Mouse (Mus musculus): Measurements from ENCODE around the gene Gm20379. TPM values are rescaled to one million over a fixed set of nuclear protein-coding genes. Genes with fewer than 3 reads are reported as not detected.
A peak's percentile ranks its signal among the peaks of the same experiment; 100 is the strongest.

Gm20379 gene
- polyA plus RNA-seq, 1 experiment from 2014 or later, result 0.47 TPM

- WGBS, result 88% methylated on average over 1 of the region's 1 CpGs
- Histone ChIP-seq H3K27ac (no peak overlapping the region), H3K9ac (no peak overlapping the region), H3K27me3 (no peaks in the 10 kb centered on the region), H3K36me3 (peaks cover 3% of the 10 kb centered on the region; the same call in 1 of the 2 replicates), H3K4me3 (no peak overlapping the region), H3K9me3 (replicated peaks) (no peaks in the 10 kb centered on the region), H3K4me1 (replicated peaks) (no peaks in the 10 kb centered on the region), H3K4me2 (no peak overlapping the region)
- no peak for ATAC-seq (replicated peaks; ENCODE audit: insufficient number of reproducible peaks, insufficient read depth, low FRiP score, low read depth)
These were observed 31.1 kb downstream of the Gm20379 start for GRCm38 (mm10) chr13:92336857-92337256.

GRCm38 (mm10) chr13:92337773-92338462, 32.1 kb downstream of the Gm20379 start:
- Histone ChIP-seq H3K4me1 (replicated peaks) (no peaks in the 10 kb centered on the region), H3K36me3 (peaks cover 5% of the 10 kb centered on the region; the same call in 1 of the 2 replicates), H3K4me2 (no peak overlapping the region), H3K9ac (no peak overlapping the region), H3K4me3 (no peak overlapping the region), H3K9me3 (replicated peaks) (no peaks in the 10 kb centered on the region), H3K27me3 (no peaks in the 10 kb centered on the region), H3K27ac (no peak overlapping the region)
- no peak for ATAC-seq (replicated peaks; ENCODE audit: insufficient number of reproducible peaks, insufficient read depth, low FRiP score, low read depth)
- 57% methylated on average over 6 of the region's 6 CpGs for WGBS

- Histone ChIP-seq H3K4me3 (no peak overlapping the region), H3K27ac (no peak overlapping the region), H3K9me3 (replicated peaks) (no peaks in the 10 kb centered on the region), H3K36me3 (peaks cover 15% of the 10 kb centered on the region; the same call in 1 of the 2 replicates), H3K4me1 (replicated peaks) (no peaks in the 10 kb centered on the region), H3K4me2 (no peak overlapping the region), H3K27me3 (no peaks in the 10 kb centered on the region), H3K9ac (no peak overlapping the region)
- 86% methylated on average over 3 of the region's 3 CpGs for WGBS
- ATAC-seq (replicated peaks; ENCODE audit: insufficient number of reproducible peaks, insufficient read depth, low FRiP score, low read depth), result no peak
These were observed 34.0 kb downstream of the Gm20379 start for GRCm38 (mm10) chr13:92339787-92340186.

- no peaks in the 10 kb centered on the region for H3K9me3 ChIP-seq (replicated peaks)
- ATAC-seq (replicated peaks; ENCODE audit: insufficient number of reproducible peaks, insufficient read depth, low FRiP score, low read depth), result no peak
- no peak overlapping the region for H3K27ac ChIP-seq
- H3K4me2 ChIP-seq, result no peak overlapping the region
- H3K36me3 ChIP-seq, result peaks cover 34% of the 10 kb centered on the region; the same call in 1 of the 2 replicates
- no peak overlapping the region for H3K4me3 ChIP-seq
- no peaks in the 10 kb centered on the region for H3K27me3 ChIP-seq
- no peaks in the 10 kb centered on the region for H3K4me1 ChIP-seq (replicated peaks)
- no peak overlapping the region for H3K9ac ChIP-seq
- WGBS, result 93% methylated on average over 8 of the region's 8 CpGs
These were observed 38.3 kb downstream of the Gm20379 start for GRCm38 (mm10) chr13:92344033-92344432.

- Histone ChIP-seq H3K9ac (no peak overlapping the region), H3K4me3 (no peak overlapping the region), H3K27me3 (no peaks in the 10 kb centered on the region), H3K27ac (no peak overlapping the region), H3K9me3 (replicated peaks) (no peaks in the 10 kb centered on the region), H3K4me2 (no peak overlapping the region), H3K4me1 (replicated peaks) (no peaks in the 10 kb centered on the region), H3K36me3 (peaks cover 36% of the 10 kb centered on the region)
- no peak for ATAC-seq (replicated peaks; ENCODE audit: insufficient number of reproducible peaks, insufficient read depth, low FRiP score, low read depth)
- WGBS, result 82% methylated on average over 5 of the region's 5 CpGs
These were observed 40.6 kb downstream of the Gm20379 start for GRCm38 (mm10) chr13:92346338-92346737.

GRCm38 (mm10) chr13:92351100-92351499, 45.3 kb downstream of the Gm20379 start:
- peaks cover 14% of the 10 kb centered on the region for H3K36me3 ChIP-seq
- WGBS, result 81% methylated on average over 6 of the region's 6 CpGs
- no peak overlapping the region for H3K4me3 ChIP-seq
- ATAC-seq (replicated peaks; ENCODE audit: insufficient number of reproducible peaks, insufficient read depth, low FRiP score, low read depth), result no peak
- H3K9ac ChIP-seq, result no peak overlapping the region
- H3K27ac ChIP-seq, result no peak overlapping the region
- no peaks in the 10 kb centered on the region for H3K9me3 ChIP-seq (replicated peaks)
- peaks cover 15% of the 10 kb centered on the region for H3K4me1 ChIP-seq (replicated peaks)
- H3K27me3 ChIP-seq, result no peaks in the 10 kb centered on the region
- H3K4me2 ChIP-seq, result no peak overlapping the region

- H3K27me3 ChIP-seq, result no peaks in the 10 kb centered on the region
- H3K36me3 ChIP-seq, result peaks cover 9% of the 10 kb centered on the region
- WGBS, result 4% methylated on average over 4 of the region's 4 CpGs
- ATAC-seq (replicated peaks; ENCODE audit: insufficient number of reproducible peaks, insufficient read depth, low FRiP score, low read depth), result no peak
- no peaks in the 10 kb centered on the region for H3K9me3 ChIP-seq (replicated peaks)
- H3K4me3 ChIP-seq, result peak overlapping the region; percentile 93
- peak overlapping the region; percentile 98 for H3K27ac ChIP-seq
- peak overlapping the region; percentile 100 for H3K4me2 ChIP-seq
- H3K9ac ChIP-seq, result peak overlapping the region; percentile 57
- H3K4me1 ChIP-seq (replicated peaks), result peaks cover 19% of the 10 kb centered on the region
These were observed 48.2 kb downstream of the Gm20379 start for GRCm38 (mm10) chr13:92353956-92354355.

DNA sequence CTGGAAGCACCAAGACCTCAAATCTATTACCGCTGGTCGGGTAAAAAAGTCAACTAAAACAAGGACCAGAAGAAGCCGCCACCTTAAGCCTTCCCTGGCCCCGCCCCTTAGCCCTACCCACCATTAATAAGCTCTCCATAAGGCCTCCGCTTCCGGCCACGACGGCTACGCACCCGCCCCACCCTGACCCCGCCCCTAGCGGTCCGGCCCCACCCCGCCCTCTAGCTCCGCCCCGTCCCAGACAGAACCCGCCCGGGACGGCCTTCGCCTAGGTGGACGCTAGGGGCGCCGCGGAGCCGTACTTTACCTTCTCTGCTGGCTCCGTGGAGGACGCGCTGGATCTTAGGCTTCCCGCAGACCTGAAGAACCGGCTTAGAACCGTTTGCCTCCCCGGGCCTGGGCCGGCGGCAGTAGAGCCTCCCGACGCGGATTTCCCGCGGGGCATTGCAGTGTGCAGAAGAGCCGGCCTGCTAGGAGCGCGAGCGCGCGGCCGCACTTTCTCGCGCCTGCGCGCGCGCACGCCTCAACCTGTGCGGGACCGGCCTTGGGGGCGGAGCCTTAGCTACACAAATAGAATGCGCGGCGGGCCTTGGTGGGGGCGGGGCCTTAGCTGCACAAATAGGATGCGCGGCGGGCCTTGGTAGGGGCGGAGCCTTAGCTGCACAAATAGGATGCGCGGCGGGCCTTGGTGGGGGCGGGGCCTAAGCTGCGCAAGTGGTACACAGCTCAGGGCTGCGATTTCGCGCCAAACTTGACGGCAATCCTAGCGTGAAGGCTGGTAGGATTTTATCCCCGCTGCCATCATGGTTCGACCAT, 48.9 kb downstream of the Gm20379 start, which contains the start of the genes Dhfr and Msh3:
Gene Dhfr, plus strand, starts transcription at position 271 of the 816 bp plus-strand sequence.
Gene Msh3, minus strand, starts transcription at position 548 of the 816 bp plus-strand sequence.
- H3K9ac ChIP-seq, result peak within 1 kb of the TSS; percentile 86
- no peaks in the 10 kb centered on the region for H3K27me3 ChIP-seq
- ATAC-seq (replicated peaks; ENCODE audit: insufficient number of reproducible peaks, insufficient read depth, low FRiP score, low read depth), result peak; percentile 98
- H3K36me3 ChIP-seq, result peaks cover 9% of the 10 kb centered on the region
- WGBS, result under 1% methylated on average over 76 of the region's 76 CpGs
- peak within 1 kb of the TSS; percentile 93 for H3K4me3 ChIP-seq
- H3K4me1 ChIP-seq (replicated peaks), result peaks cover 19% of the 10 kb centered on the region
- peak within 1 kb of the TSS; percentile 100 for H3K4me2 ChIP-seq
- peak within 1 kb of the TSS; percentile 98 for H3K27ac ChIP-seq
- H3K9me3 ChIP-seq (replicated peaks), result no peaks in the 10 kb centered on the region

- peak overlapping the region; percentile 62 for H3K27ac ChIP-seq
- peak overlapping the region; percentile 93 for H3K4me3 ChIP-seq
- H3K9me3 ChIP-seq (replicated peaks), result no peaks in the 10 kb centered on the region
- H3K9ac ChIP-seq, result peak overlapping the region; percentile 74
- peaks cover 9% of the 10 kb centered on the region for H3K36me3 ChIP-seq
- peak; percentile 3 for ATAC-seq (replicated peaks; ENCODE audit: insufficient number of reproducible peaks, insufficient read depth, low FRiP score, low read depth)
- H3K4me1 ChIP-seq (replicated peaks), result peaks cover 19% of the 10 kb centered on the region
- under 1% methylated on average over 24 of the region's 24 CpGs for WGBS
- no peaks in the 10 kb centered on the region for H3K27me3 ChIP-seq
- H3K4me2 ChIP-seq, result peak overlapping the region; percentile 100
These were observed 49.5 kb downstream of the Gm20379 start for GRCm38 (mm10) chr13:92355272-92355643.

DNA sequence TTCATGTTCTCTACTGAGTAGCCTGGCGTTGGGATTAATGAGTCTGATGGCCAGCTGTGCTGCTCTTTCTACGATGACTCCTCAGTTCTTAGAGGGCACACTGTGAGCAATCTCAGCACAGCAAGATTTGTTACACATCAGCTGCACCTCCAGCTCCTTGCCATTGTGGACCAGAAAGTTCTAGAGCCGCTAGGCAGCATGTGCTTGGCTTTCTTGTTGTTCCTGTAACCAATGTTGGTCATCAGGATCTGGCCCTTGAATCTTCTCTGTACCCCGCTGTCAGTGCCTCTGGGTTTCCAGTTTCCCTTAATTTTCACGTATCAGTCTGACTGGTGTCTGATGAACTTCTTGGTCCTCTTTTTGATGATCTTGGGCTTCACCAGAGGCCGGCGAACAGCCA, 50.6 kb downstream of the Gm20379 start:
- peak overlapping the region; percentile 100 for H3K4me2 ChIP-seq
- no peak overlapping the region for H3K9ac ChIP-seq
- peaks cover 9% of the 10 kb centered on the region; the same call in 1 of the 2 replicates for H3K36me3 ChIP-seq
- ATAC-seq (replicated peaks; ENCODE audit: insufficient number of reproducible peaks, insufficient read depth, low FRiP score, low read depth), result no peak
- peaks cover 19% of the 10 kb centered on the region for H3K4me1 ChIP-seq (replicated peaks)
- H3K27ac ChIP-seq, result no peak overlapping the region
- WGBS, result 79% methylated on average over 7 of the region's 7 CpGs
- H3K4me3 ChIP-seq, result peak overlapping the region; percentile 93; the same call in 1 of the 2 replicates
- H3K27me3 ChIP-seq, result no peaks in the 10 kb centered on the region
- no peaks in the 10 kb centered on the region for H3K9me3 ChIP-seq (replicated peaks)
